Mouse (Mus musculus) T-cell, adult 66 days (primary cell): ENCODE results near the gene Cish. TPM values are rescaled to one million over a fixed set of nuclear protein-coding genes. Genes with fewer than 3 reads are reported as not detected.

ENCODE experiments used
- total RNA-seq, 2 experiments: library from RNA; stranded (reverse); gene quantifications; 3 replicates in 1 of 2; 4 replicates in 1 of 2; pipeline ENCODE4 v1.2.4; 2023

Gene Cish
- 10 to 100 TPM; 28.0 to 28.6 TPM for total RNA-seq

DNA sequence AAGGTAGTCTGAATTCAATTTTAAA, at the start of gene Cish:
Cish (plus strand) TSS at position 11 of the 25 bp plus-strand sequence.

DNA sequence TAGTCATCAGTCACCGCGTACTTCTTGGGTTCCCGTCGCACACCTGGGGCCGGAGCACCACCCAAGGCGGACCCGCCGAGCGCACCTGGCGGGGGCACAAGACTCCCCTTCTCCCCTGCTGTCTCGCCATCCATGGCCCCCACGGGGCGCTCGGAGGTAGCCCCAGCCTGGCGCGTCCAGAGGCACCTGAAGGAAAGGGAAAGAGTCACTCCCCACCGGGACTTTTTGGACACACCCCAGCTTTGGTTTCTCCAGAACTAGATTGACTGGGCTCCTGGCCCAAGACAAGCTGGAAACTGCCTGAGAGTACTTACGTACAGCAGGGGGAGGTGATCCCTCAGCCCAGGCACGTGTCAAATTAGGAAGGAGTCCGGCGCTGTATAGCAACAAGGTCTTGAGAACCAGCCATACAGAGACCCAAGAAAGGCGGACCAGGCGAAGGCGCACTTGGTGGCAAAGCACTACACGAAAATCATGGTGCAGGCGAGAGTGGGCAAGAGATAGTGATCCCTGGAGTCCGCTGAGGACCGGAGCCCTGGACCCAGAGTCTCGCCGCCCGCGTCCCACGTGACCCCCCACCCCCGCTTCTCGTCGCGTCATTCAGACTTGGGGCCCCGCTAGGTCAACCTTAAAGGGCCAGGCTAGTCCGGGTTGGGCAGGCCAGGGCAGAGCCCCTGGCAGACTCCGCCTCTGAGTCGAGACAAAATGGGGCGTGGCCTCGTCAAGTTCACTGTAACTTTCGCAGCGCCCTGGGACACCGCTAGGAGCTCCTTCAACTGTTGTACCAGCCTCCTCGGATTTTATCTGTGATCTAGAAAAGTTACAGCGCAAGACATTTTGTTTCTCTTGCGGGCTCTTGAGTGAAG, 6.4 kb upstream of the Cish start, which contains the start of gene Mapkapk3:
Mapkapk3 (minus strand) TSS at position 667 of the 866 bp plus-strand sequence.

DNA sequence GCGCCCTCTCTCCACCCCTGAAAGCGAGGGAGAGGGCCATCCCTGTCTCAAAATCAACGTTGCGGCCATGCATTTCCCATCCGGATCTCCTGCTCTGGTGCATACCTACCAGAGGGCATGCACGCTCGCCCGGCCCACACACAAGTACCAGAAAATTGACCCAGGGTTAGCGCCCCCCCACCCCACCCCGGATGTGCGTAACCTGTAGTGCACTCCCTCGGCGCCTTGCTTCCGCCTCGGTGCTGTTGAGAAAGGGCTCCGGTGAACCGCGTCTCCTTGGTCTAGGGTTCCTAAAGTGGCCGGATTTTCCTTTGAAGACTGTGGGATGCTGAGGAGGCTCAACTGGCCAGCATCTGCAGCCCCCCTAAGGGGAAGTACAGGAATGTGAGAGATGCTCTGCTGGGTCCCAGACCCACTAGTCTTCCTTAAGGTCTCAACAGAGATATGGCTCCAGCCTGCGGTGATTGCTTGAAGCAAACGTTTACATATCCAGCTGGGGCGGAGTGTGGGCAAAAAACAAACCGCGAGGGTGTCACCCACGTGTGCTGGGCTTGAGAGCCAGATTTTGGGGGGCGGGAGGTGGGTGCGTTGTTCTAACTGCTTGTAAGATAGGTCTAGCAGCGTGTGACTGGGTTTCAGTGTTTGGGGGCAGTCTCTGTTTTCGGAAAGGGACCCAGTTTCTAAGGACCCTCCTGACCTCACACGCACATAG, 42.5 kb downstream of the Cish start, which contains the start of gene Hemk1:
Hemk1 (minus strand) TSS at position 179 of the 712 bp plus-strand sequence.

DNA sequence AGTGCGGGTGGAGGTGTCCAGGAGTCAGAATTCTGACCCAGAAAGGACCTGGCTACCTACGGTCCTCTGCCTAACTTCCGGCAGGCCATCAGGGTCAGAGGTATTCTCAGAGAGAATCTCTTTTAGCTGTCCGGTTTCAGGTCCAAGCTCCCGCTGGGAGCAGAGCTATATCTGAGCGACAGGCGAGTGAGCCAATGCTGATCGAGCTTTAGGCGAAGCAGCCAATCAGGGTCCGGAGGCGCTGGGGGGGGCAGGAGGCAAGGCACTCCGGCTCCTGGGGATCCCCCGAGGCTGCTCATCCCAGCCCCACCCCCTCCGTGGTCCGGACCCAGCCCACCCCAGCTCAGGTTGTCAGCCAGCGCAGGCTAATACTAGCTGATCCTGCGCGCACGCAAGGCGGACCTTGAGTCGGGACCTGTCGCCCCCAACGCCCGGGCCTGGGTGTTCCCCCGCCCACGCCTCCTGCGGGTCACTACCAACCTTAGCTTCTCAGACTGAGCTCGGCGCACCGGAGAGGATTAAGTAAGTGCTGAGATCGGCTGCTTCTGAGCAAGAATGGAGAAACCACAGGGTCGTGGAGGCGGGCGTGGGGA, 44.5 kb downstream of the Cish start, which contains the start of gene 6430571L13Rik:
6430571L13Rik (plus strand) TSS at position 336 of the 593 bp plus-strand sequence.

Other genes with a start within 250 kb of the Cish start
- not detected for gene Dock3, start 64.1 kb upstream of the Cish start, total RNA-seq
- 10 to 100 TPM; 43.9 to 52.1 TPM for gene Mapkapk3, start 6.1 kb upstream of the Cish start, total RNA-seq
- gene Hemk1, start 42.3 kb downstream of the Cish start, total RNA-seq, result 1 to 10 TPM; 7.9 to 8.4 TPM
- gene 6430571L13Rik, start 44.6 kb downstream of the Cish start, total RNA-seq, result under 1 TPM in 1 of 2 experiments, not detected in 1; 0.50 TPM
- gene Cacna2d2, start 103.6 kb downstream of the Cish start, total RNA-seq, result 1 to 10 TPM; 2.1 to 2.9 TPM
- 10 to 100 TPM; 33.5 to 34.2 TPM for gene Tmem115, start 237.9 kb downstream of the Cish start, total RNA-seq
- 10 to 100 TPM; 16.0 to 20.4 TPM for gene Cyb561d2, start 246.2 kb downstream of the Cish start, total RNA-seq
- gene Nprl2, start 246.2 kb downstream of the Cish start, total RNA-seq, result 10 to 100 TPM; 27.7 to 32.8 TPM